ENCODE assay signal across 13 mouse cellular contexts in genomic region chr16:87611420-87611819, GRCm38 (mm10). TPM values are rescaled to one million over a fixed set of nuclear protein-coding genes. Genes with fewer than 3 reads are reported as not detected.
DNase-seq lines count a peak whose midpoint lies in the region; ATAC-seq and TF ChIP-seq lines count a peak whose summit lies in the region.
"Had no signal": no experiment of that assay in that cellular context is flagged by ENCODE, and none has a peak within 500 bp of the region (broad histone marks: within the 10 kb centered on the region; RNA-seq: fewer than 3 reads in every experiment).

No protein-coding gene starts in this region.

- intact Hi-C loops in heart, postnatal 25 days (cut with DNase I) = no loop called here

- DNase-seq in heart, adult 18-20 months = peak; percentile 56 to 61
- no peak for DNase-seq in heart, postnatal 25 days (ENCODE audit: low spot score)
- DNase-seq in 416B (ENCODE audit: low read depth) = peak; percentile 43
- peak; percentile 16 for DNase-seq in lung, embryonic 14.5 days
- DNase-seq in thymus, adult 18-20 months = no peak
- no peak for DNase-seq in cerebellum, adult 2 months
- no peak for DNase-seq in gastrocnemius, postnatal 4 days (ENCODE audit: low spot score in 2 of 2)
- DNase-seq: cerebellum, postnatal 10 days; spleen, adult 18-20 months; thymus, postnatal 4 days had no signal

- H3K27ac ChIP-seq in heart, embryonic 11.5 days (ENCODE audit: low read depth, low read length) = no peak overlapping the region
- no peak overlapping the region for H3K27ac ChIP-seq in lung, embryonic 14.5 days (ENCODE audit: low read depth)
- H3K27ac ChIP-seq in cerebellum, adult 2 months (ENCODE audit: insufficient read depth, low read length) = no peak overlapping the region
- H3K27ac ChIP-seq: limb, embryonic 13.5 days; midbrain, embryonic 15.5 days had no signal

- no peak for TF ChIP-seq CTCF in lung, embryonic 14.5 days (IDR thresholded peaks at IDR 0.05; ENCODE audit: low read depth)
- TF ChIP-seq CTCF in cerebellum, adult 2 months (IDR thresholded peaks at IDR 0.05; ENCODE audit: borderline replicate concordance, insufficient read depth, low read depth, low read length) = no peak

- no peaks in the 10 kb centered on the region for H3K27me3 ChIP-seq in heart, embryonic 11.5 days (ENCODE audit: control insufficient read depth, insufficient read depth, low read length)
- no peaks in the 10 kb centered on the region for H3K27me3 ChIP-seq in lung, embryonic 14.5 days (ENCODE audit: insufficient read depth, low read length)
- H3K27me3 ChIP-seq in cerebellum, adult 2 months (ENCODE audit: control insufficient read depth, insufficient read depth, low read length) = no peaks in the 10 kb centered on the region; the same call in 1 of the 2 replicates
- H3K27me3 ChIP-seq: limb, embryonic 13.5 days; midbrain, embryonic 15.5 days had no signal

- peak overlapping the region; percentile 43 for H3K4me2 ChIP-seq in heart, embryonic 11.5 days
- H3K4me2 ChIP-seq in lung, embryonic 14.5 days = peak overlapping the region; percentile 3; the same call in 1 of the 2 replicates
- H3K4me2 ChIP-seq: limb, embryonic 13.5 days; midbrain, embryonic 15.5 days had no signal

- WGBS in heart, embryonic 11.5 days (ENCODE audit: insufficient replicate concordance) = 46% methylated on average over 14 of the region's 14 CpGs
- WGBS in lung, embryonic 14.5 days = 49% methylated on average over 14 of the region's 14 CpGs
- WGBS in cerebellum, adult 2 months = 84% methylated on average over 14 of the region's 14 CpGs

- no peak for TF ChIP-seq POLR2A in cerebellum, adult 2 months (IDR thresholded peaks at IDR 0.05; ENCODE audit: borderline replicate concordance, insufficient read depth, low read length)

- ATAC-seq in heart, embryonic 11.5 days (replicated peaks; ENCODE audit: insufficient number of reproducible peaks, low FRiP score, low TSS enrichment) = no peak
- ATAC-seq in lung, embryonic 14.5 days (ENCODE audit: insufficient read depth) = no peak
- ATAC-seq: midbrain, embryonic 15.5 days had no signal

- no peaks in the 10 kb centered on the region for H3K4me1 ChIP-seq in heart, embryonic 11.5 days (ENCODE audit: control insufficient read depth, insufficient read depth, low read length)
- peaks cover 3% of the 10 kb centered on the region; the same call in 1 of the 2 replicates for H3K4me1 ChIP-seq in lung, embryonic 14.5 days (ENCODE audit: insufficient read depth)
- H3K4me1 ChIP-seq in cerebellum, adult 2 months (ENCODE audit: control insufficient read depth, insufficient read depth, low read length) = no peaks in the 10 kb centered on the region
- H3K4me1 ChIP-seq: limb, embryonic 13.5 days; midbrain, embryonic 15.5 days had no signal

- H3K9ac ChIP-seq in heart, embryonic 11.5 days (ENCODE audit: low read depth, low read length) = no peak overlapping the region
- no peak overlapping the region for H3K9ac ChIP-seq in lung, embryonic 14.5 days
- H3K9ac ChIP-seq: limb, embryonic 13.5 days; midbrain, embryonic 15.5 days had no signal

- H3K36me3 ChIP-seq in heart, embryonic 11.5 days (ENCODE audit: control insufficient read depth, insufficient read depth, low read length) = no peaks in the 10 kb centered on the region
- no peaks in the 10 kb centered on the region for H3K36me3 ChIP-seq in lung, embryonic 14.5 days (ENCODE audit: insufficient read depth)
- H3K36me3 ChIP-seq: limb, embryonic 13.5 days; midbrain, embryonic 15.5 days had no signal

- H3K4me3 ChIP-seq in heart, embryonic 11.5 days (ENCODE audit: low read depth, low read length) = no peak overlapping the region
- no peak overlapping the region for H3K4me3 ChIP-seq in lung, embryonic 14.5 days (ENCODE audit: low read depth, low read length)
- H3K4me3 ChIP-seq in cerebellum, adult 2 months (replicated peaks; ENCODE audit: insufficient read depth, low read depth, low read length) = no peak overlapping the region
- H3K4me3 ChIP-seq: limb, embryonic 13.5 days; midbrain, embryonic 15.5 days had no signal

- no peaks in the 10 kb centered on the region for H3K9me3 ChIP-seq in heart, embryonic 11.5 days (replicated peaks; ENCODE audit: control insufficient read depth, low read length)
- H3K9me3 ChIP-seq in lung, embryonic 14.5 days (ENCODE audit: low read depth, low read length) = no peaks in the 10 kb centered on the region
- H3K9me3 ChIP-seq: limb, embryonic 13.5 days; midbrain, embryonic 15.5 days had no signal

RNA-seq across cellular contexts. Expression of gene Map3k7cl, which starts 58.3 kb away (rescaled TPM):
- 1 to 10 TPM; 1.8 TPM for total RNA-seq in heart, adult 18-20 months (2021)
- 1 to 10 TPM; 2.2 to 2.3 TPM for total RNA-seq in heart, postnatal 25 days (2021)
- not detected in 2 replicates for polyA plus RNA-seq in heart, embryonic 11.5 days (2014; fragmentation: Nextera tagmentation; extraction: Ambion mirVana)
- 0.21 and 0.32 TPM in 2 replicates for polyA plus RNA-seq in lung, embryonic 14.5 days (2014; fragmentation: Nextera tagmentation; extraction: Ambion mirVana)
- 0.98 and 1.00 TPM in 2 replicates for polyA plus RNA-seq in cerebellum, adult 2 months (2012; rRNA removed)
- 10 to 100 TPM; 33.0 to 37.6 TPM for total RNA-seq in gastrocnemius, postnatal 4 days (2021)

Comparison
In these comparisons a context has a peak if more than half of its experiments do, and no peak if none do; other contexts are left out.
1. DNase-seq: peak in heart, adult 18-20 months (2 of 2), 416B (single experiment) and lung, embryonic 14.5 days (single experiment); none in heart, postnatal 25 days (single experiment), thymus, adult 18-20 months (0 of 2), cerebellum, adult 2 months (0 of 2) and gastrocnemius, postnatal 4 days (0 of 2).
2. RNA of gene Map3k7cl, which starts 58.3 kb away (total RNA-seq): 33.0 to 37.6 TPM in gastrocnemius, postnatal 4 days; 2.2 to 2.3 TPM in heart, postnatal 25 days and 1.8 TPM in heart, adult 18-20 months; every median in the first group is over 10 times any median in the second.